Mouse (Mus musculus) embryonic facial prominence, embryonic 15.5 days (tissue): ENCODE data around the gene Fam196b. TPM values are rescaled to one million over a fixed set of nuclear protein-coding genes. Genes with fewer than 3 reads are reported as not detected.

Source experiments
- ATAC-seq: fragments of 200-750 bp; cut with Nextera tagmentation; 2 replicates; pipeline ENCODE4 v1.8.0; 2017; ENCODE audit warnings: low read depth, moderate TSS enrichment; ENCODE audit not compliant: insufficient number of reproducible peaks, low FRiP score, low TSS enrichment
- H3K27ac ChIP-seq: fragments of 300-500 bp; sonication (generic); replicated peaks from 2 replicates; pipeline ENCODE4 v1.5.1; 2015; ENCODE audit warnings: mild to moderate bottlenecking, inconsistent platforms
- H3K27me3 ChIP-seq: fragments of 300-500 bp; sonication (generic); 2 replicates; pipeline ENCODE4 v1.6.1; 2015; ENCODE audit warnings: inconsistent platforms
- H3K36me3 ChIP-seq: fragments of 300-500 bp; sonication (generic); 2 replicates; pipeline ENCODE4 v1.6.1; 2015; ENCODE audit warnings: mild to moderate bottlenecking, inconsistent platforms
- H3K4me1 ChIP-seq: fragments of 300-500 bp; sonication (generic); 2 replicates; pipeline ENCODE4 v1.6.1; 2015; ENCODE audit warnings: inconsistent platforms
- H3K4me2 ChIP-seq: fragments of 300-500 bp; sonication (generic); replicated peaks from 2 replicates; pipeline ENCODE4 v1.6.1; 2015; ENCODE audit warnings: mild to moderate bottlenecking, inconsistent platforms
- H3K4me3 ChIP-seq: fragments of 300-500 bp; sonication (generic); replicated peaks from 2 replicates; pipeline ENCODE4 v1.5.1; 2015; ENCODE audit warnings: mild to moderate bottlenecking, inconsistent platforms
- H3K9ac ChIP-seq: fragments of 300-500 bp; sonication (generic); 2 replicates; pipeline ENCODE4 v1.6.1; 2015; ENCODE audit warnings: inconsistent platforms
- H3K9me3 ChIP-seq: fragments of 300-500 bp; sonication (generic); replicated peaks from 2 replicates; pipeline ENCODE4 v1.6.1; 2016; ENCODE audit warnings: inconsistent platforms
- WGBS: fragments of 180-500 bp; shearing (Covaris S2); methylation state at CpG from one replicate; pipeline ENCODE4 v1.1.7; 2015; 5-methylcytosine and 5-hydroxymethylcytosine counted together
- polyA plus RNA-seq: library from polyadenylated mRNA; unstranded; fragments of >200 nt; fragmentation: Nextera tagmentation; extraction: Ambion mirVana; gene quantifications from 2 replicates; pipeline ENCODE4 v1.2.1, GENCODE M21; 2015

Fam196b gene
- polyA plus RNA-seq, 1 experiment from 2014 or later: 1.2 TPM

DNA sequence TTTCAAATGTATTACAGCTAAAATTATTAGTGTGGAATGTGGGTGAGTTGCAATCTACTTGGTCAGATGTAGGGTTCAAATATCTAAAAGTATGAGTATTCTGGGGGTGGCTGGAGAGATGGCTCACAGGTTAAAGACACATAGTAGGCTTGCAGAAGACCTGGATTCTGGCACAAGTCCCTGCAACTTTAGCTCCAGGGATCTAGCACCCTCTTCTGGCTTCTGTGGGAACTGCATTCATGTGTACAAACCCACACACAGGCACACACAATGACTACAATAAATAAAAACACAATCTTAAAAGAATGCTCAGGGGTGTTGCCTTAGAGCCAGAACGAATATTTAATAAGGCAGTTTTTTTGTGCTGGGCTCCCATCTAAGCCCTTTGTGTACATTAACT lies 23.3 kb downstream of the Fam196b start:
- no peaks in the 10 kb centered on the region for H3K27me3 ChIP-seq
- H3K9ac ChIP-seq: no peak overlapping the region
- H3K27ac ChIP-seq: no peak overlapping the region
- no peak for ATAC-seq
- no peak overlapping the region for H3K4me2 ChIP-seq
- 70% methylated on average over 1 of the region's 1 CpGs for WGBS
- H3K4me1 ChIP-seq: peaks cover 7% of the 10 kb centered on the region; the same call in 1 of the 2 replicates
- no peak overlapping the region for H3K4me3 ChIP-seq
- no peaks in the 10 kb centered on the region for H3K36me3 ChIP-seq
- H3K9me3 ChIP-seq: no peaks in the 10 kb centered on the region

DNA sequence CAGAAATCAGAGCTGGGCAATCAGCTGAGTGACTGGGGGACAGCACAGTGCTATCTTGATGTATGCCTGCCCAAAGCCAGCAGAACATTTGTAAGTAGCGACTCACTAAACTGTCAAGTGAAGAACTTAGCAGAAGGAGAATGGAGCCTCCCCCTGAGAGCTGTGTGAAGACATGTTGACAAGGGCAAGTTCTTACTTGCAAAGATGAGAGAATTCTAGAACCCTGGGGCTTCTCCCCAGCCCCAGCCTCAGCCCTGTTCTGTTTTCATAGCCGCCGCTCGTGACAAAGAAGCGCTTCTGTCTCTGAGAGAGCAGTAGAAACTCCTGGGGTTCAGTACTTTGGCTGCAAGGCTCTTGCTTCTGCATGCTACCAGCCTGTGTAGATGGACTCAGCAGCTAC lies 25.1 kb downstream of the Fam196b start:
- Histone ChIP-seq H3K36me3 (no peaks in the 10 kb centered on the region), H3K27ac (no peak overlapping the region), H3K9me3 (no peaks in the 10 kb centered on the region), H3K4me3 (no peak overlapping the region), H3K4me2 (no peak overlapping the region), H3K9ac (no peak overlapping the region), H3K4me1 (peaks cover 16% of the 10 kb centered on the region), H3K27me3 (no peaks in the 10 kb centered on the region)
- no peak for ATAC-seq
- 42% methylated on average over 5 of the region's 5 CpGs for WGBS

DNA sequence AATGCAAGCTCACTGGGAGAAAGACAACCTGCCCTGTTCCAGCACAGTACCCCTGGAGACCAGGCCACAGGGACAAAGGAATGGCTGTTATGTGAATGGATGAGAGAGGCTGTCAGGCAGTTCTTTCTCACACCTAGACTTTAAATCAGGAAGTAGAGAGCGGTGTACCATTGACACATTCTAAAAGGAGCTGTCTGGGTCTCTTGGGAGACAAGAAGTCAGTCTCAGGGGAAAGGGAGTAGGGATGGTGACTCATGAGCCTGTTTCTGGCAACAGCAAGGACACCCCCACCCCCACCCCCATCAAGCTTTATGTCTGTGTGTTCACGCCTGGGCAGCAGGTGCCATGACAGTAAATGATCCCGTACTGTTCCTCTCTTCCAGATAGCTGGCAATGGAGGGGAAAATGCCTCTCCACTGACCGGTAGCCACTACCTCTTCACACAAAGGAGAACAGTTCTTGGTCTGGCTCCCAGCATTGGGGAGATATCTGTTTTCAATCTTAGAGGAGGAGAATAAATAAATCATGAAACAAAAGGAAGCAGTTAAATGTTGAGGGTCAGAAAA lies 29.2 kb downstream of the Fam196b start:
- Histone ChIP-seq H3K9ac (no peak overlapping the region), H3K9me3 (no peaks in the 10 kb centered on the region), H3K4me3 (no peak overlapping the region), H3K4me1 (peaks cover 24% of the 10 kb centered on the region), H3K27me3 (no peaks in the 10 kb centered on the region), H3K27ac (no peak overlapping the region), H3K36me3 (no peaks in the 10 kb centered on the region), H3K4me2 (no peak overlapping the region)
- WGBS: 45% methylated on average over 4 of the region's 4 CpGs
- ATAC-seq: no peak

DNA sequence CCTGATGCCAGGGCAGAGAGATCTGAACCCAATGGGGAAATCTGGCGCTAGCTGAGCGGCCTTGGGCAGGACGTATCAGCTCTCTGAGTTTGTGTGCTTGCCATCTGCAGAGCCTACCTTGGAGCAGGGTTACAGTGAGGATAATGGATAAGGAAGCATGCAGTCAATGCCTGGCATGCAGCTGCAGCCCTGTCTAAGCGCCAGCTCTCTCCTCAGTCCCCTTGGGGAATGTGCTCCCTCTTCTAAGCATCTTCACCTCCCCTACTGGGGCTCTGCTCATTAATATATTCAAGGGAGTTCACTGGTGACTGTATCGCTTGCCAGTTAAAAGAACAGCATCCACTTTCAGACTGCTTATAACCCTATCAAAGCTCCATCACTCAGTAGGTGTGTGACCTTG lies 29.7 kb downstream of the Fam196b start:
- 29% methylated on average over 5 of the region's 5 CpGs for WGBS
- ATAC-seq: no peak

DNA sequence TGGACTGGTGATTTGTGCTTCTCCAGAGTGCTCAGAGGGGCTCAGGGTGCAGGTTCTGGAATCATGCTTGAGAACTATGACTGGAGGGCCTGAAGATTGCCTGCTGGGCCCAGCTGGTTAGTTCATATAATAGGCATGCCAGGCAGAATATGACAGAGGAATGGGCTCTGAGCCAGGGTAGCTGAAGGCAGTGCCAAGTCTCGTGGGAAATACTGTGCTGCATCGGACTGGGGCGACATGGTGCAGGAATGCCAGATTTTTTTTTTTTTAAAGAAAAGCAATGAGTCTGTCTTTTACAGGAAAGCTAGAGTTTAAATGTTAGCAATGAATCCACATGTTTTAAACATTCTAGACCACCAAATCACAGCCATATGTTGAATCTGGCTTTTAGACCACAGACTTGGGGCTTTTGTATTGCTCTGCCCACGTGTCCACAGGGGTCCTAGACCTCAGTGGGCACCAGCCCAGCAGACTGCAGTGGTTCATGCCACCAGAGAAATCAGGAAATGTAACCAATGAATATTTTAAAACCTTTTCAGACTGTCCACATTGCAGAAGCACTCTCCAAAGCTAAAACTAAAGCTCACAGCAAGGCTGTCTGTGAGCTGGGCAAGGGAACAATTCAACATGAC lies 33.8 kb downstream of the Fam196b start:
- Histone ChIP-seq H3K4me3 (no peak overlapping the region), H3K36me3 (no peaks in the 10 kb centered on the region), H3K4me2 (no peak overlapping the region), H3K4me1 (peaks cover 31% of the 10 kb centered on the region), H3K27me3 (no peaks in the 10 kb centered on the region), H3K27ac (peak overlapping the region; percentile 75), H3K9ac (no peak overlapping the region), H3K9me3 (no peaks in the 10 kb centered on the region)
- 7% methylated on average over 4 of the region's 4 CpGs for WGBS
- ATAC-seq: peak; percentile 71

More for the DNA sequence above, 29.7 kb downstream of the Fam196b start:
- Histone ChIP-seq H3K27me3 (no peaks in the 10 kb centered on the region), H3K4me2 (no peak overlapping the region), H3K9ac (no peak overlapping the region), H3K9me3 (no peaks in the 10 kb centered on the region), H3K4me1 (peaks cover 28% of the 10 kb centered on the region), H3K4me3 (no peak overlapping the region), H3K36me3 (no peaks in the 10 kb centered on the region), H3K27ac (no peak overlapping the region)

DNA sequence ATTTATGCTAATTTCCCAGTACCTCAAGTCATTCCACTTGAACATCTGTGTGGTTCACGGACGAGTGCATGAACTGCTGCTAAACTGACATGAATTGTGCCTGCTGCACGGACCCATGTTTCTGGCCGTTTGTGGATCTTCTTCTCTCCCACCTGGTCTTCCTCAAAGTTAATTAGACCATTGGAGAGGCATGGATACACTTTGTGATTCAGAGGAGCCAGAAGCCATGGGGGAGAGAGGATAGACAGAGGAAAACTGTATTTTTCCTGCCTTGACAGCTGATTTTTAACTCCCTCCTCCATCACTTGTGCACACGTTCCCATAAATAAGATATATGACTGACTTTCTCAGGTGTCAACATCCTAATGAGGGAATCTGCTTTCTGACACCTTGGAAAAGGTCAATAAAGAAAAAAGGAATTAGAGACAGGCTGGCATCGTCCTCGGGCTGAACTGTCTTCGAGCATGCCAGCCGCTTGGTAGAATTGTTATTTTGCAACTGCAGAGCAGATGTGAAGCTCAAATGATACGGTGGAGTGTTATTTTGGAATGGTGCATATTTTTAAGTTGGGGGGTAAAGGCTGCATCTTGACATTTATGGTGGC lies 34.9 kb downstream of the Fam196b start:
- H3K4me1 ChIP-seq: peaks cover 23% of the 10 kb centered on the region
- ATAC-seq: no peak
- H3K27me3 ChIP-seq: no peaks in the 10 kb centered on the region
- H3K36me3 ChIP-seq: no peaks in the 10 kb centered on the region
- 0 out of 2 replicates have a peak overlapping the region, but pooled peaks have one; percentile 75 for H3K27ac ChIP-seq
- no peak overlapping the region for H3K4me2 ChIP-seq
- H3K9me3 ChIP-seq: no peaks in the 10 kb centered on the region
- no peak overlapping the region for H3K9ac ChIP-seq
- WGBS: 48% methylated on average over 10 of the region's 10 CpGs
- H3K4me3 ChIP-seq: no peak overlapping the region

DNA sequence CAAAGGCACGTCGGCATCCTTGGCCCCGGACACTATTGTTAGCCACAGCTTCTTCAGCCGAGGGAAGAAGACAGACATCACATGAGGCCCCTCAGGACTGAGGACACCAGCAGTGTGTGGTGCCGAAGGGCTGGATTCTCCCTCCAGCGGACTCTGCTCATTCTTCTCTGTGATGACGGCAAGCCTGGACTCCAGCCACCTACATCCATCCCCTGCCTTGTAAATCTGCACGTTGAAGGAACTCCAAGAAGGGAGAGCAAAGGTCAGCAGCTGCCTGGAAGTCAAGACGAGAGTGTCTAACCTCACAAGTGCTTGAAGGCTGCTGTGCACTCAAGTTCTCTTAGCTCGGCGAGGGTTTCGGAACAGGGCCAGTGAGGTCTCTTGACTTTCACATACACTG lies 40.8 kb downstream of the Fam196b start:
- no peak overlapping the region for H3K4me2 ChIP-seq
- no peaks in the 10 kb centered on the region for H3K36me3 ChIP-seq
- H3K27ac ChIP-seq: no peak overlapping the region
- H3K4me1 ChIP-seq: no peaks in the 10 kb centered on the region
- no peak overlapping the region for H3K9ac ChIP-seq
- no peaks in the 10 kb centered on the region for H3K27me3 ChIP-seq
- no peaks in the 10 kb centered on the region for H3K9me3 ChIP-seq
- 78% methylated on average over 12 of the region's 12 CpGs for WGBS
- ATAC-seq: no peak
- H3K4me3 ChIP-seq: no peak overlapping the region

DNA sequence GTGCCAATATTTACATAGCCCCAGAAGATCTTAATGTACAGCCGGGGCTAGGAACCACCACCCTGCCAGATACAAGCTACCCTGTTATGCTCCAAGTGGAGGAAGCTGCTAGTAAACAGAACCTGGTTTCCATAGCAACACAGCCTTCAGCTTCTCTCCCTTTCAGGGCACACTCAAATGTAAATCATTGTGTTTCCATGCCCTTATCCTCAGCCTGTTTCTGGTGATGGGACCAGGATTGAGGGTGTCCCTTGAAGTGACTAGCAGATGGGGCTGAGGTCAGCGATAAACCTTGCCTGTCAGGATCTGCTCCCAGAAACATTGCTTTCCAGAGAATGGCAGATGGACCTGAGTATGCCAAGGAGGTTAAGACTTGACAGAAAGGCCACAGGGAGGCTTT lies 41.5 kb downstream of the Fam196b start:
- 42% methylated on average over 2 of the region's 2 CpGs for WGBS
- Histone ChIP-seq H3K4me2 (no peak overlapping the region), H3K4me3 (no peak overlapping the region), H3K9me3 (no peaks in the 10 kb centered on the region), H3K9ac (no peak overlapping the region), H3K27ac (no peak overlapping the region), H3K27me3 (no peaks in the 10 kb centered on the region), H3K4me1 (no peaks in the 10 kb centered on the region), H3K36me3 (no peaks in the 10 kb centered on the region)
- ATAC-seq: no peak

DNA sequence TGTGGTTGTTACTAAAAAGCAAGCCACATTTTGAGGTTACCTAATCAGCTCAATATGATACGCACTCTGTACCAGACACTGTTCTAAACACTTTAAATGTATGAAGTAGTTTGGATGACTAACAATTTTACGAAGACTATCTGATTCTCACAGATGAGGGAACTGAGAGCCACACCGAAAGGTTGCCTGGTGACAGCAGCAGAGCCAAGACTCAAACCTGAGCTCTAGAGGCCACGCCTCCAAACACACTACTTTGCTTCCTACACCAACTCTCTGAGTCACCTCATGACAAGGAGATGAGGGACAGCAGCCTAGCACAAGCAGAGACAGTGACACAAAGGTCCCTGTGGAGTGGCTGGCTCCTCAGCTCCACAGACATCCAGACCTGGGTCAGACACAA lies 57.6 kb downstream of the Fam196b start:
- H3K9ac ChIP-seq: no peak overlapping the region
- H3K27me3 ChIP-seq: no peaks in the 10 kb centered on the region
- no peaks in the 10 kb centered on the region for H3K36me3 ChIP-seq
- no peak overlapping the region for H3K4me2 ChIP-seq
- H3K4me3 ChIP-seq: no peak overlapping the region
- H3K9me3 ChIP-seq: no peaks in the 10 kb centered on the region
- no peak overlapping the region for H3K27ac ChIP-seq
- no peaks in the 10 kb centered on the region for H3K4me1 ChIP-seq
- no peak for ATAC-seq
- WGBS: 69% methylated on average over 4 of the region's 4 CpGs

DNA sequence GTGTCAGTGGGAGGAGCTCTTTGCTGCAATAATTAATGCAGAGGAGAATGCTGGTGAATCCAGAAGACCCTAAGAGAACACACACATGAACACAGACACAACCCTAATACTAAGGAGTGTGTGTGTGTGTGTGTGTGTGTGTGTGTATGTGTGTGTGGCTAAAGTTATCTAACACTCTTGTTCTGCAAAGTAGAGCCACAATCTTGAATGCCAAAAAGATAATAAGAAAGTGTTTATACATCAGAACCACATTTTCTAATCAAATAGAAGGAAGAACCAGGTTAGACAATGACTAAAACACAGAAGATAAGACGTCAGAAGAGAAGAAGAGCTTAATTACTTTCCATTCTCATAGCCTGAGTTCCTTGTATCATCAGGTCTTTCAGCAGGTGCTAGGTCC lies 60.9 kb downstream of the Fam196b start:
- Histone ChIP-seq H3K4me1 (no peaks in the 10 kb centered on the region), H3K27ac (no peak overlapping the region), H3K27me3 (no peaks in the 10 kb centered on the region), H3K9me3 (no peaks in the 10 kb centered on the region), H3K36me3 (no peaks in the 10 kb centered on the region), H3K4me2 (no peak overlapping the region), H3K4me3 (no peak overlapping the region), H3K9ac (no peak overlapping the region)
- ATAC-seq: no peak
- WGBS: 55% methylated on average over 1 of the region's 1 CpGs

DNA sequence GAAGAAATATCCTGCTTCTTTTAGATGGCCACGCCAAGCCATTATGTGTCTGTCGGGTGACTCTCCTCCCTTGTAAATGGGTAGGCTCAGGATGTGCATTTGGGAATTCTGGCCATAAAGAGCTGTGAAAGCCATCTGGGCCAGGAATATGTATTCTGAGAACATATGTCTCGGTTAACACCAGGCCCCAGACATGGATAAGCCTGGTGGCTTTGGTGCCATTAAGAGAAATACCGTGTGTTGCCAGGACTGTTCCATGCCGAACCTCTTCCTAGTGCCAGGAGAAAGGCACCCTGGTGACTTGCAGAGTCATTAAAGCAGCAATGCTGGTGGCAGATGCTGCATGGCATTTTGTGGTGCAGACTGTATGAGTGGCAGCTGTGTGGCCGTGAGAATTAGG lies 63.0 kb downstream of the Fam196b start:
- no peaks in the 10 kb centered on the region for H3K36me3 ChIP-seq
- no peaks in the 10 kb centered on the region for H3K9me3 ChIP-seq
- no peak overlapping the region for H3K9ac ChIP-seq
- WGBS: 78% methylated on average over 6 of the region's 6 CpGs
- H3K4me3 ChIP-seq: no peak overlapping the region
- H3K27me3 ChIP-seq: no peaks in the 10 kb centered on the region
- H3K27ac ChIP-seq: no peak overlapping the region
- ATAC-seq: no peak
- H3K4me1 ChIP-seq: no peaks in the 10 kb centered on the region
- no peak overlapping the region for H3K4me2 ChIP-seq

DNA sequence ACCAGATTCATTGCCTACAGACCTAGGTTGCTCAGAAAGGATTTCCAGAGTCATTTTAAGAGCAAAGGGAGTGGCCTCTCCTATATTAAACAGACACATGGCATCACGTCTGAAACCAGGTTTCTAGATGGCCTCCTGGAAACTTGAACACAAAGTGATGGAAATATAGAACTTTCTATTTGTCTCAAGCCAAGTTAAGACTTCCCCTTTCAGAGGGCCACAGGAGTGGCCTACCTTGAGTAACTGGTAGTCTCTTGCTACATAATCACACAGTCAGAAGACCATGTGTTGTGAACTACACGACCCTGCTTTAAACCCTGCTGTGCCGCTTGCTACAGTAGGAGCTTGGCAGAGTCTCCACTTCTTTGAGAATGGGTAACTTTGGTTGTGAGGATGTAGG lies 68.9 kb downstream of the Fam196b start:
- no peaks in the 10 kb centered on the region for H3K27me3 ChIP-seq
- H3K9me3 ChIP-seq: no peaks in the 10 kb centered on the region
- no peaks in the 10 kb centered on the region for H3K4me1 ChIP-seq
- 86% methylated on average over 3 of the region's 3 CpGs for WGBS
- H3K4me2 ChIP-seq: no peak overlapping the region
- H3K4me3 ChIP-seq: no peak overlapping the region
- no peak for ATAC-seq
- H3K36me3 ChIP-seq: no peaks in the 10 kb centered on the region
- H3K9ac ChIP-seq: no peak overlapping the region
- no peak overlapping the region for H3K27ac ChIP-seq
